17 mouse cellular contexts compared by ENCODE assay signal in the genomic region with DNA sequence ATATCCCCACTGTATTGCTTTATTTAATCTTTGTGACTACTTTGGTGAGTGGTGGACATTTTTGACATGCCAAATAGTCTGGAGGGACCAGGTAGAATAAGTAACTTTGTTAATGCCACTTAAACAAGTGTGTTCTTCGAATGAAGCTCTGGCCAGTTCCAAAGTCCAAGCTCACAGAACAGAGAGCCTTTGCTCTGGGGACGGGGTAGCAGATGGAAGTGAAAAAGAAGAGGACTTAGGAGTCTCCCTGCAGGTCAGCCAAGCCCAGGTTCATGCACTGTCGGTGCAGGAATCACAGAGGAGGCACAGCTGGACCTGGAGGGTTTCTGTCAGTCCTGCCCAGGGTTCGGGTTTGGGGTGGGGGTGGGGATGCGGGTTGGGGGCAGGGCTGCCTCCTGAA. TPM values are rescaled to one million over a fixed set of nuclear protein-coding genes. Genes with fewer than 3 reads are reported as not detected.
"Had no signal": no experiment of that assay in that cellular context is flagged by ENCODE, and none has a peak within 500 bp of the region (broad histone marks: within the 10 kb centered on the region; RNA-seq: fewer than 3 reads in every experiment).

No protein-coding gene starts in this region.

- DNase-seq: lung, embryonic 14.5 days; lung, postnatal 10 days; lung, postnatal 4 days; retina, postnatal 1 day; right cerebral cortex, postnatal 14 days; thymus, adult 2 months; thymus, postnatal 25 days had no signal

- H3K4me2 ChIP-seq: liver, embryonic 12.5 days; lung, embryonic 14.5 days; midbrain, embryonic 11.5 days; stomach, embryonic 15.5 days had no signal

- H3K4me3 ChIP-seq: left cerebral cortex, adult 2 months; limb, embryonic 10.5 days; liver, embryonic 12.5 days; myocyte; neural tube, embryonic 12.5 days; stomach, embryonic 15.5 days had no signal

- H3K9me3 ChIP-seq: limb, embryonic 10.5 days; liver, embryonic 12.5 days; neural tube, embryonic 12.5 days; stomach, embryonic 15.5 days had no signal

- H3K9ac ChIP-seq: liver, embryonic 12.5 days; lung, embryonic 14.5 days; stomach, embryonic 15.5 days had no signal

- ATAC-seq: intestine, postnatal 0 days; liver, embryonic 12.5 days had no signal

- H3K36me3 ChIP-seq: limb, embryonic 10.5 days; liver, embryonic 12.5 days; neural tube, embryonic 12.5 days; stomach, embryonic 15.5 days had no signal

- H3K27ac ChIP-seq: limb, embryonic 10.5 days; liver, embryonic 12.5 days; neural tube, embryonic 12.5 days; stomach, embryonic 15.5 days had no signal

RNA-seq across cellular contexts. Expression of a gene that starts 1.1 kb away (rescaled TPM):
- total RNA-seq: megakaryocyte, adult 5-6 weeks had no signal
- polyA plus RNA-seq: liver, embryonic 12.5 days; liver, embryonic 16.5 days had no signal
